Comparison of ENCODE assay signal across 9 mouse cellular contexts in genomic region chr1:74882828-74883227, GRCm38 (mm10). TPM values are rescaled to one million over a fixed set of nuclear protein-coding genes. Genes with fewer than 3 reads are reported as not detected.
DNase-seq lines count a peak whose midpoint lies in the region; ATAC-seq and TF ChIP-seq lines count a peak whose summit lies in the region.
"Had no signal": no experiment of that assay in that cellular context is flagged by ENCODE, and none has a peak within 500 bp of the region (broad histone marks: within the 10 kb centered on the region; RNA-seq: fewer than 3 reads in every experiment).

No protein-coding gene starts in this region.

- H3K4me1 ChIP-seq in liver, embryonic 11.5 days (replicated peaks; ENCODE audit: control insufficient read depth, insufficient read depth, low read length): peaks cover 9% of the 10 kb centered on the region; the same call in 1 of the 2 replicates
- peaks cover 16% of the 10 kb centered on the region; the same call in 1 of the 2 replicates for H3K4me1 ChIP-seq in liver, embryonic 12.5 days
- H3K4me1 ChIP-seq in forebrain, embryonic 13.5 days: peaks cover 30% of the 10 kb centered on the region
- no peaks in the 10 kb centered on the region for H3K4me1 ChIP-seq in intestine, postnatal 0 days (replicated peaks; ENCODE audit: control insufficient read depth, insufficient read depth, low read length)
- H3K4me1 ChIP-seq in neural tube, embryonic 13.5 days (replicated peaks): peaks cover 34% of the 10 kb centered on the region

- peak overlapping the region; percentile 56 for H3K4me2 ChIP-seq in liver, embryonic 11.5 days
- no peak overlapping the region for H3K4me2 ChIP-seq in liver, embryonic 12.5 days
- no peak overlapping the region for H3K4me2 ChIP-seq in forebrain, embryonic 13.5 days
- H3K4me2 ChIP-seq in intestine, postnatal 0 days (replicated peaks; ENCODE audit: low read depth): peak overlapping the region; percentile 61; the same call in 1 of the 2 replicates
- H3K4me2 ChIP-seq in neural tube, embryonic 13.5 days: peak overlapping the region; percentile 67

- no peak for ATAC-seq in liver, embryonic 11.5 days (replicated peaks; ENCODE audit: low FRiP score)
- no peak for ATAC-seq in liver, embryonic 12.5 days
- ATAC-seq in forebrain, embryonic 13.5 days: no peak
- no peak for ATAC-seq in intestine, postnatal 0 days
- no peak for ATAC-seq in neural tube, embryonic 13.5 days (ENCODE audit: low read depth)

- TF ChIP-seq CTCF in intestine, postnatal 0 days (IDR thresholded peaks at IDR 0.05; ENCODE audit: low read depth): no peak

- no peaks in the 10 kb centered on the region for H3K9me3 ChIP-seq in liver, embryonic 11.5 days (ENCODE audit: control insufficient read depth, low read length)
- no peaks in the 10 kb centered on the region for H3K9me3 ChIP-seq in liver, embryonic 12.5 days (replicated peaks)
- H3K9me3 ChIP-seq in forebrain, embryonic 13.5 days (replicated peaks): no peaks in the 10 kb centered on the region
- H3K9me3 ChIP-seq in intestine, postnatal 0 days (ENCODE audit: control insufficient read depth): no peaks in the 10 kb centered on the region
- H3K9me3 ChIP-seq in neural tube, embryonic 13.5 days: no peaks in the 10 kb centered on the region

- intact Hi-C loops in left cerebral cortex, postnatal 10 days (cut with DNase I): loop anchor here (5.0 kb wide), 1 partner anchor 134 kb away; no protein-coding TSS in a partner anchor

- peak overlapping the region; percentile 28; the same call in 1 of the 2 replicates for H3K4me3 ChIP-seq in liver, embryonic 11.5 days (ENCODE audit: low read depth, low read length)
- H3K4me3 ChIP-seq in liver, embryonic 12.5 days: no peak overlapping the region
- H3K4me3 ChIP-seq in forebrain, embryonic 13.5 days: peak overlapping the region; percentile 32; the same call in 1 of the 2 replicates
- H3K4me3 ChIP-seq in intestine, postnatal 0 days (ENCODE audit: low read depth, low read length): peak overlapping the region; percentile 37
- peak overlapping the region; percentile 38 for H3K4me3 ChIP-seq in neural tube, embryonic 13.5 days

- H3K9ac ChIP-seq in liver, embryonic 11.5 days (ENCODE audit: low read depth, low read length): no peak overlapping the region
- no peak overlapping the region for H3K9ac ChIP-seq in liver, embryonic 12.5 days
- no peak overlapping the region for H3K9ac ChIP-seq in forebrain, embryonic 13.5 days
- H3K9ac ChIP-seq in intestine, postnatal 0 days (ENCODE audit: low read depth, low read length): no peak overlapping the region
- peak overlapping the region; percentile 49; the same call in 1 of the 2 replicates for H3K9ac ChIP-seq in neural tube, embryonic 13.5 days

- DNase-seq in liver, embryonic 11.5 days (ENCODE audit: low spot score): no peak
- DNase-seq in cerebellum, postnatal 25 days: no peak
- DNase-seq in left cerebral cortex, postnatal 10 days (ENCODE audit: extremely low spot score in 1 of 2, low spot score in 2 of 2): no peak

- no peaks in the 10 kb centered on the region for H3K36me3 ChIP-seq in liver, embryonic 11.5 days (ENCODE audit: control insufficient read depth, insufficient read depth, low read length)
- no peaks in the 10 kb centered on the region for H3K36me3 ChIP-seq in liver, embryonic 12.5 days
- no peaks in the 10 kb centered on the region for H3K36me3 ChIP-seq in forebrain, embryonic 13.5 days (ENCODE audit: poor library complexity, severe bottlenecking)
- no peaks in the 10 kb centered on the region for H3K36me3 ChIP-seq in intestine, postnatal 0 days (ENCODE audit: control insufficient read depth, insufficient read depth)
- no peaks in the 10 kb centered on the region for H3K36me3 ChIP-seq in neural tube, embryonic 13.5 days

- WGBS in liver, embryonic 11.5 days: 4% methylated on average over 8 of the region's 8 CpGs
- 2% methylated on average over 8 of the region's 8 CpGs for WGBS in liver, embryonic 12.5 days (ENCODE audit: insufficient replicate concordance)
- 2% methylated on average over 8 of the region's 8 CpGs for WGBS in forebrain, embryonic 13.5 days
- WGBS in intestine, postnatal 0 days: 8% methylated on average over 8 of the region's 8 CpGs
- WGBS in neural tube, embryonic 13.5 days: 1% methylated on average over 8 of the region's 8 CpGs

- peaks cover 85% of the 10 kb centered on the region for H3K27me3 ChIP-seq in liver, embryonic 11.5 days (replicated peaks; ENCODE audit: control insufficient read depth, insufficient read depth, low read length)
- peaks cover 98% of the 10 kb centered on the region for H3K27me3 ChIP-seq in liver, embryonic 12.5 days (replicated peaks)
- H3K27me3 ChIP-seq in forebrain, embryonic 13.5 days: peaks cover 97% of the 10 kb centered on the region
- H3K27me3 ChIP-seq in intestine, postnatal 0 days (replicated peaks; ENCODE audit: control insufficient read depth, insufficient read depth, low read length): peaks cover 74% of the 10 kb centered on the region
- H3K27me3 ChIP-seq in neural tube, embryonic 13.5 days: peaks cover 97% of the 10 kb centered on the region

- no peak overlapping the region for H3K27ac ChIP-seq in liver, embryonic 11.5 days (ENCODE audit: low read depth, low read length)
- H3K27ac ChIP-seq in liver, embryonic 12.5 days: no peak overlapping the region
- H3K27ac ChIP-seq in forebrain, embryonic 13.5 days: no peak overlapping the region
- H3K27ac ChIP-seq in intestine, postnatal 0 days (ENCODE audit: low read depth, low read length): no peak overlapping the region
- H3K27ac ChIP-seq in neural tube, embryonic 13.5 days (replicated peaks): no peak overlapping the region

RNA-seq across cellular contexts. Expression of gene Fev, which starts 2.4 kb away (rescaled TPM):
- polyA plus RNA-seq in liver, embryonic 11.5 days (2014; fragmentation: Nextera tagmentation; extraction: Ambion mirVana): 0.23 and 0.31 TPM in 2 replicates
- 0.29 and 0.36 TPM in 2 replicates for polyA plus RNA-seq in liver, embryonic 12.5 days (2016; fragmentation: Nextera tagmentation; extraction: Ambion mirVana)
- not detected in 2 replicates for polyA plus RNA-seq in forebrain, embryonic 13.5 days (2015; fragmentation: Nextera tagmentation; extraction: Ambion mirVana)
- 0.59 and 1.3 TPM in 2 replicates for polyA plus RNA-seq in intestine, postnatal 0 days (2015; fragmentation: Nextera tagmentation; extraction: Ambion mirVana)
- polyA plus RNA-seq in neural tube, embryonic 13.5 days (2015; fragmentation: Nextera tagmentation; extraction: Ambion mirVana): 0.26 TPM in 1 of 2 replicates, not detected in the other
- total RNA-seq in left cerebral cortex, postnatal 10 days (2021): not detected
- total RNA-seq: megakaryocyte progenitor cell, adult 5-6 weeks; MEL had no signal

RNA-seq across cellular contexts. Expression of gene Cryba2, which starts 10.1 kb away (rescaled TPM):
- not detected in 2 replicates for polyA plus RNA-seq in liver, embryonic 11.5 days (2014; fragmentation: Nextera tagmentation; extraction: Ambion mirVana)
- not detected in 2 replicates for polyA plus RNA-seq in liver, embryonic 12.5 days (2016; fragmentation: Nextera tagmentation; extraction: Ambion mirVana)
- not detected in 2 replicates for polyA plus RNA-seq in forebrain, embryonic 13.5 days (2015; fragmentation: Nextera tagmentation; extraction: Ambion mirVana)
- 0.71 and 1.2 TPM in 2 replicates for polyA plus RNA-seq in intestine, postnatal 0 days (2015; fragmentation: Nextera tagmentation; extraction: Ambion mirVana)
- polyA plus RNA-seq in neural tube, embryonic 13.5 days (2015; fragmentation: Nextera tagmentation; extraction: Ambion mirVana): 0.85 TPM in 1 of 2 replicates, not detected in the other
- not detected for total RNA-seq in left cerebral cortex, postnatal 10 days (2021)
- total RNA-seq: megakaryocyte progenitor cell, adult 5-6 weeks; MEL had no signal

RNA-seq across cellular contexts. Expression of gene Cdk5r2, which starts 28.1 kb away (rescaled TPM):
- 0.35 and 0.36 TPM in 2 replicates for polyA plus RNA-seq in liver, embryonic 11.5 days (2014; fragmentation: Nextera tagmentation; extraction: Ambion mirVana)
- polyA plus RNA-seq in liver, embryonic 12.5 days (2016; fragmentation: Nextera tagmentation; extraction: Ambion mirVana): not detected in 2 replicates
- 0.76 and 1.3 TPM in 2 replicates for polyA plus RNA-seq in forebrain, embryonic 13.5 days (2015; fragmentation: Nextera tagmentation; extraction: Ambion mirVana)
- 0.13 and 0.29 TPM in 2 replicates for polyA plus RNA-seq in intestine, postnatal 0 days (2015; fragmentation: Nextera tagmentation; extraction: Ambion mirVana)
- 7.8 and 9.0 TPM in 2 replicates for polyA plus RNA-seq in neural tube, embryonic 13.5 days (2015; fragmentation: Nextera tagmentation; extraction: Ambion mirVana)
- 100 to 1,000 TPM; 474 to 481 TPM for total RNA-seq in left cerebral cortex, postnatal 10 days (2021)
- total RNA-seq: megakaryocyte progenitor cell, adult 5-6 weeks; MEL had no signal

RNA-seq across cellular contexts. Expression of gene Cfap65, which starts 52.6 kb away (rescaled TPM):
- polyA plus RNA-seq in liver, embryonic 11.5 days (2014; fragmentation: Nextera tagmentation; extraction: Ambion mirVana): not detected in 2 replicates
- not detected in 2 replicates for polyA plus RNA-seq in liver, embryonic 12.5 days (2016; fragmentation: Nextera tagmentation; extraction: Ambion mirVana)
- 0.56 and 0.57 TPM in 2 replicates for polyA plus RNA-seq in forebrain, embryonic 13.5 days (2015; fragmentation: Nextera tagmentation; extraction: Ambion mirVana)
- polyA plus RNA-seq in intestine, postnatal 0 days (2015; fragmentation: Nextera tagmentation; extraction: Ambion mirVana): 0.03 and 0.04 TPM in 2 replicates
- 0.04 and 0.14 TPM in 2 replicates for polyA plus RNA-seq in neural tube, embryonic 13.5 days (2015; fragmentation: Nextera tagmentation; extraction: Ambion mirVana)
- 1 to 10 TPM; 1.6 to 2.1 TPM for total RNA-seq in left cerebral cortex, postnatal 10 days (2021)
- total RNA-seq: megakaryocyte progenitor cell, adult 5-6 weeks; MEL had no signal

Comparison
In these comparisons a context has a peak if more than half of its experiments do, and no peak if none do; other contexts are left out.
1. H3K4me2 ChIP-seq: peak in liver, embryonic 11.5 days (single experiment), intestine, postnatal 0 days (single experiment) and neural tube, embryonic 13.5 days (single experiment); none in liver, embryonic 12.5 days (single experiment) and forebrain, embryonic 13.5 days (single experiment).